Mouse (Mus musculus) ES-CJ7 (cell line): Measurements from ENCODE around the gene Kcnip1.

Experiments
- DNase-seq: peaks from one replicate; pipeline ENCODE4 v3.0.0; 2011; ENCODE audit warnings: low read depth, low spot score

Gene Kcnip1

GRCm38 (mm10) chr11:33756624-33757023 is 236.3 kb downstream of the Kcnip1 start:
- DNase-seq, result no peak

GRCm38 (mm10) chr11:33752431-33752873 is 240.5 kb downstream of the Kcnip1 start:
- DNase-seq, result no peak

- DNase-seq, result no peak
Measured at GRCm38 (mm10) chr11:33751503-33751902, 241.4 kb downstream of the Kcnip1 start.

- peak; percentile 39 for DNase-seq
Measured at GRCm38 (mm10) chr11:33749979-33750378, 243.0 kb downstream of the Kcnip1 start.

GRCm38 (mm10) chr11:33749408-33749807 is 243.5 kb downstream of the Kcnip1 start:
- peak; percentile 48 for DNase-seq

GRCm38 (mm10) chr11:33748754-33749153 is 244.2 kb downstream of the Kcnip1 start:
- no peak for DNase-seq

GRCm38 (mm10) chr11:33747402-33747955 is 245.5 kb downstream of the Kcnip1 start:
- DNase-seq, result no peak

GRCm38 (mm10) chr11:33746402-33746801 is 246.6 kb downstream of the Kcnip1 start:
- no peak for DNase-seq

- DNase-seq, result no peak
Measured at GRCm38 (mm10) chr11:33745821-33746329, 247.1 kb downstream of the Kcnip1 start.

GRCm38 (mm10) chr11:33744429-33744828 is 248.5 kb downstream of the Kcnip1 start:
- DNase-seq, result no peak

GRCm38 (mm10) chr11:33740187-33740586 is 252.8 kb downstream of the Kcnip1 start:
- DNase-seq, result no peak

GRCm38 (mm10) chr11:33736426-33736825 is 256.5 kb downstream of the Kcnip1 start:
- DNase-seq, result no peak

GRCm38 (mm10) chr11:33733269-33733668 is 259.7 kb downstream of the Kcnip1 start:
- peak; percentile 63 for DNase-seq

- DNase-seq, result no peak
Measured at GRCm38 (mm10) chr11:33732358-33732757, 260.6 kb downstream of the Kcnip1 start.

GRCm38 (mm10) chr11:33721297-33721696 is 271.7 kb downstream of the Kcnip1 start:
- peak; percentile 60 for DNase-seq

GRCm38 (mm10) chr11:33706777-33707176 is 286.2 kb downstream of the Kcnip1 start:
- no peak for DNase-seq

- DNase-seq, result no peak
Measured at GRCm38 (mm10) chr11:33701958-33702459, 290.9 kb downstream of the Kcnip1 start.

GRCm38 (mm10) chr11:33701236-33701957 is 291.6 kb downstream of the Kcnip1 start:
- no peak for DNase-seq

- no peak for DNase-seq
Measured at GRCm38 (mm10) chr11:33700725-33701124, 292.2 kb downstream of the Kcnip1 start.

- no peak for DNase-seq
Measured at GRCm38 (mm10) chr11:33690181-33690580, 302.8 kb downstream of the Kcnip1 start.

- DNase-seq, result no peak
Measured at GRCm38 (mm10) chr11:33685904-33686303, 307.0 kb downstream of the Kcnip1 start.

- peak; percentile 69 for DNase-seq
Measured at GRCm38 (mm10) chr11:33680151-33680550, 312.8 kb downstream of the Kcnip1 start.
